In the genomic region with DNA sequence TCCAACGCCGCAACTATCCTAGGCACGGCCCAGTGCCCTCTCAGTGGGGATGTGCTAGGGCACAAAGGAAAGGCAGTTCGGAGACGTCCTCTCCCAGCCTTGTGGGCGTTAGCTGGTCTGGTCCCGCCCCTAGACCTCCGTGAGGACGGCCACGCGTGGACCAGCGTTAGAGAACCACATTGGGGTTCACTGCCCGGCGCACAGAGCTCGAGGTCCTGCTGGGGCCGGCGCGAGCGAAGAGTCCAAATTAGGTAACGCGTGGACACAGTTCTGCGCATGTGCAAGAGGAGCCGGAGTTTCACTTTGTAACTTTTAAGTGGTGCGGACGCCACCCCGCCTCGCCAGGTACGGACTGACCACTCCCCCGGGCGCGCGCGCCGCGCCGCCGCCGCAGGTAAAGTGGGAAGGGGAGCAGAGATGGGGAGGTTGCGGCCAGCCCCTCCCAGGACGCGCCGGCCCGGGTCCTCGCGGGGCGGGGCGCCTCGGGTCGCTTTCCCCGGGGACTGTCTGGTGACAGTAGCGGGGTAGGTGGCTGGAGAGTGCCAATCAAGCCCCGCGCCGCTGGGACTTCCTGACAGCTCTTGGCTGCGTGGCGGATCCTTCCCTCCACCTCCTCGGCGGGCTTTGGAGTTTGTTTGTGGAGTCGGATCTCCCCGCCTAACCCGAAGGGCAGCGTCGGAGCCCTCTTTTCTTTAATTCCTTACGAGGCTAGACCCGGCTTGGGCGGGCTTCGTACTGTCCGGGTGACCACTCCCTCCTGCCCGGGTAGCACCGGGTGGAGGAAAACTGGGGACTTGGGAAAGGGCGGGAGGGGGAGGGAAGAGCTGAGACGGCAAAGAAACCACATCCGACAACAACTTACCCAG, we compare ENCODE assay signal across 8 mouse cellular contexts. TPM values are rescaled to one million over a fixed set of nuclear protein-coding genes. Genes with fewer than 3 reads are reported as not detected.
DNase-seq lines count a peak whose midpoint lies in the region; ATAC-seq lines count a peak whose summit lies in the region.

Gene Tmem63a, plus strand, starts transcription at position 179 of the 866 bp plus-strand sequence.

- ATAC-seq in hindbrain, embryonic 12.5 days (ENCODE audit: low FRiP score) = peak; percentile 46; the same call in 1 of the 2 replicates

- peak within 1 kb of the TSS; percentile 70 for H3K4me3 ChIP-seq in hindbrain, embryonic 12.5 days

- peaks cover 66% of the 10 kb centered on the region for H3K27me3 ChIP-seq in hindbrain, embryonic 12.5 days

- peak; percentile 74 for DNase-seq in MN1 (ENCODE audit: low spot score)
- DNase-seq in cerebellum, adult 9-11 months = peak; percentile 11
- peak; percentile 13 to 21 for DNase-seq in frontal cortex, postnatal 25 days (ENCODE audit: low spot score in 2 of 2)
- DNase-seq in layer of hippocampus, postnatal 25 days (ENCODE audit: extremely low spot score in 1 of 2, low spot score in 1 of 2) = peak; percentile 22 to 26
- peak; percentile 87 for DNase-seq in lung, postnatal 4 days
- peak; percentile 80 for DNase-seq in retina, postnatal 1 day
- peak; percentile 36 for DNase-seq in urinary bladder, postnatal 10 days (ENCODE audit: low spot score)

- H3K27ac ChIP-seq in hindbrain, embryonic 12.5 days = no peak within 1 kb of the TSS

- WGBS in hindbrain, embryonic 12.5 days = under 1% methylated on average over 73 of the region's 73 CpGs

- peaks cover 25% of the 10 kb centered on the region for H3K4me1 ChIP-seq in hindbrain, embryonic 12.5 days

- H3K9me3 ChIP-seq in hindbrain, embryonic 12.5 days (replicated peaks) = no peaks in the 10 kb centered on the region

- peak within 1 kb of the TSS; percentile 68 for H3K9ac ChIP-seq in hindbrain, embryonic 12.5 days

- H3K36me3 ChIP-seq in hindbrain, embryonic 12.5 days = no peaks in the 10 kb centered on the region

- H3K4me2 ChIP-seq in hindbrain, embryonic 12.5 days (replicated peaks) = peak within 1 kb of the TSS; percentile 95

RNA-seq across cellular contexts. Expression of gene Tmem63a, which starts in this region (rescaled TPM):
- polyA plus RNA-seq in hindbrain, embryonic 12.5 days (2016; fragmentation: Nextera tagmentation; extraction: Ambion mirVana) = 6.9 and 7.2 TPM in 2 replicates
- total RNA-seq in layer of hippocampus, postnatal 25 days (2021) = 10 to 100 TPM; 18.7 to 18.9 TPM

Comparison
In these comparisons a context has a peak if more than half of its experiments do, and no peak if none do; other contexts are left out.
1. DNase-seq: peak in every context shown above with its lines; median percentile 87 in lung, postnatal 4 days; 80 in retina, postnatal 1 day; 74 in MN1; 36 in urinary bladder, postnatal 10 days; 24 in layer of hippocampus, postnatal 25 days; 17 in frontal cortex, postnatal 25 days; 11 in cerebellum, adult 9-11 months.